Mouse (Mus musculus): Measurements from ENCODE around the gene Tpte. TPM values are rescaled to one million over a fixed set of nuclear protein-coding genes. Genes with fewer than 3 reads are reported as not detected.

Gene Tpte
- polyA plus RNA-seq, 1 experiment from 2014 or later = not detected

DNA sequence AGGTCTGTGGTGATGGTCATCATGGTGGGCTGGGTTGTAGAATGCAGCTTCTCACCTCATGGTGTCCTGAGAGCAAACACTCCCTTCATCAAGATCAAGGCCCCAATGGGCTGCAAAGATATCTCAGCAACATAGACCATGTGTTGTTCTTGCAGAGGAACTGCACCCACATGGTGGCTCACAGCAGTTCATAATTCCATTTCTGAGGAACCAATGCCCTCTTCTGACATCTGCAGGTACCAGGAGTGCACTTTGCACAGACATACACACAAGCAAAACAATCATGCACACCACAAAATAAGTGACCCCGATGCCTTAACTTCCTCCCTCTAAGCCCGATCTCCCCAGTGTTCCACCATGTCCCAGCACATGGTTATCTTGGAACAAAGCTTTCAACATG, 120.0 kb downstream of the Tpte start:
- Histone ChIP-seq H3K4me1 (replicated peaks) (no peaks in the 10 kb centered on the region; the same call in 1 of the 2 replicates), H3K27me3 (no peaks in the 10 kb centered on the region), H3K36me3 (no peaks in the 10 kb centered on the region), H3K4me2 (no peak overlapping the region), H3K9me3 (no peaks in the 10 kb centered on the region), H3K4me3 (no peak overlapping the region), H3K9ac (no peak overlapping the region), H3K27ac (replicated peaks) (no peak overlapping the region)
- 90% methylated on average over 2 of the region's 2 CpGs for WGBS
- ATAC-seq (ENCODE audit: low FRiP score, low read depth) = no peak

GRCm38 (mm10) chr8:22405733-22406132, 122.5 kb downstream of the Tpte start:
- Histone ChIP-seq H3K27ac (replicated peaks) (no peak overlapping the region), H3K9ac (no peak overlapping the region), H3K9me3 (no peaks in the 10 kb centered on the region), H3K27me3 (no peaks in the 10 kb centered on the region), H3K4me1 (replicated peaks) (peaks cover 3% of the 10 kb centered on the region; the same call in 1 of the 2 replicates), H3K4me2 (no peak overlapping the region), H3K36me3 (no peaks in the 10 kb centered on the region), H3K4me3 (no peak overlapping the region)
- ATAC-seq (ENCODE audit: low FRiP score, low read depth) = no peak
- 76% methylated on average over 6 of the region's 6 CpGs for WGBS

DNA sequence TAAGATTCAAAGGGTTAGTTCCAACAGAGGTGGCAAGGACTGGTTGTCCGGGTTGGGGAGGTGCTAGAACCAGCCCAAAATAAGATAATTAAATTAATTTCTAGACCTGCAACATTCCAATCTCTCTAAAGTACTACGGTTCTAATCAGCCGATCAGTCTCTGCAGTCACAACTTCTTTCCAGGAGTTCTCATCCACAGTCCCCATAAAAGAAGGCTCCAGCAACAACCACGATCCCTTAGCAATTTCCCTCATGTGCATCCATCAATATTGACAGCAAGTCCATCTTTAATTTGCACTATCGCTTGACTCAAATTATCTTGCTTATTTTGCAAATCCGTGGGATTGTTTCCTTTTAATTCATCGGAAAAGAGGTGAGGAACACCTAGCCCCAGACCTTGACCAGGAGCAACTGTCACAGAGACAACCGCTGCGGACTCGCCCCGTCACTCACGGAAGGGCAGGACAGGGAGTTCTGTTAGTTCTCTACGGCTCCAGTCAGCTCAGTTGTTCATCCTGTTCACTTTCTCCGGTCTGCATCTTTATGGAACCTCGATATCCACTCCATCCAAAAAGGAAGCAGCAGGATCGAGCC, 127.5 kb downstream of the Tpte start:
- peak overlapping the region; percentile 85 for H3K27ac ChIP-seq (replicated peaks)
- H3K9me3 ChIP-seq = no peaks in the 10 kb centered on the region
- H3K4me2 ChIP-seq = peak overlapping the region; percentile 78
- 17% methylated on average over 16 of the region's 16 CpGs for WGBS
- H3K9ac ChIP-seq = peak overlapping the region; percentile 64
- H3K4me1 ChIP-seq (replicated peaks) = peaks cover 24% of the 10 kb centered on the region
- peak overlapping the region; percentile 71 for H3K4me3 ChIP-seq
- H3K36me3 ChIP-seq = peaks cover 3% of the 10 kb centered on the region
- peak; percentile 50 for ATAC-seq (ENCODE audit: low FRiP score, low read depth)
- no peaks in the 10 kb centered on the region for H3K27me3 ChIP-seq

GRCm38 (mm10) chr8:22411282-22411702, 128.1 kb downstream of the Tpte start, which contains the start of gene Mrps31:
Mrps31 (plus strand) TSS chr8:22411361.
- Histone ChIP-seq H3K27me3 (no peaks in the 10 kb centered on the region), H3K4me3 (peak within 1 kb of the TSS; percentile 71), H3K9ac (peak within 1 kb of the TSS; percentile 78), H3K4me1 (replicated peaks) (peaks cover 24% of the 10 kb centered on the region), H3K27ac (replicated peaks) (peak within 1 kb of the TSS; percentile 85), H3K4me2 (peak within 1 kb of the TSS; percentile 78), H3K9me3 (no peaks in the 10 kb centered on the region), H3K36me3 (peaks cover 8% of the 10 kb centered on the region)
- ATAC-seq (ENCODE audit: low FRiP score, low read depth) = peak; percentile 97
- WGBS = under 1% methylated on average over 25 of the region's 25 CpGs

DNA sequence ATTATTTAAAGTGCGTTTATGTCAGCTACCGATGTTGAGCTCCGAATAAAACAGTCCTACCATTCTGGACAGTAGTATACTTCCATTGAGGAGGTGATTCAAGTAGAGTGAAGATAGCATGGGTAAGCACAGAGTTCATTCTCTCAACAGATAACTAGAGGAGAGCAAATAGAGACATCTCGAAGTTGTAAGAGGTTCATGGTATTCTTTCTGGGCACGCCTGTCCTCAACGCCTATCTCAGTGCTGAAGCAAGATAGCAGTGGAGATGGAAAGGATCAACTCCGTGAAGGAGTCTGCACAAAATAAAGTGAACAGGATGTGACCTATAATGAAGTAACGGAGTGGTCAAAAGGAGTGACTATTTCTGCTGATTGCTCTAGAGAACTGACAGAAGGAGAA, 128.7 kb downstream of the Tpte start:
- peaks cover 10% of the 10 kb centered on the region for H3K36me3 ChIP-seq
- peak overlapping the region; percentile 78 for H3K4me2 ChIP-seq
- peak overlapping the region; percentile 85; the same call in 1 of the 2 replicates for H3K27ac ChIP-seq (replicated peaks)
- H3K9ac ChIP-seq = peak overlapping the region; percentile 78
- H3K4me3 ChIP-seq = peak overlapping the region; percentile 71
- WGBS = 26% methylated on average over 8 of the region's 8 CpGs
- ATAC-seq (ENCODE audit: low FRiP score, low read depth) = no peak
- H3K27me3 ChIP-seq = no peaks in the 10 kb centered on the region
- H3K9me3 ChIP-seq = no peaks in the 10 kb centered on the region
- H3K4me1 ChIP-seq (replicated peaks) = peaks cover 24% of the 10 kb centered on the region

Other genes with a start within 250 kb of the Tpte start
- 1.8 and 2.0 TPM in 2 replicates for gene Atp7b, start 223.1 kb upstream of the Tpte start, polyA plus RNA-seq (2015; fragmentation: Nextera tagmentation; extraction: Ambion mirVana)
- 37.9 and 40.9 TPM in 2 replicates for gene Alg11, start 222.7 kb upstream of the Tpte start, polyA plus RNA-seq (2015; fragmentation: Nextera tagmentation; extraction: Ambion mirVana)
- 1.2 and 1.6 TPM in 2 replicates for gene Nek5, start 158.4 kb upstream of the Tpte start, polyA plus RNA-seq (2015; fragmentation: Nextera tagmentation; extraction: Ambion mirVana)
- gene Nek3, start 117.0 kb upstream of the Tpte start, polyA plus RNA-seq (2015; fragmentation: Nextera tagmentation; extraction: Ambion mirVana) = 7.6 and 8.4 TPM in 2 replicates
- gene Ckap2, start 97.6 kb upstream of the Tpte start, polyA plus RNA-seq (2015; fragmentation: Nextera tagmentation; extraction: Ambion mirVana) = 15.1 and 16.3 TPM in 2 replicates
- 41.2 and 42.5 TPM in 2 replicates for gene Vps36, start 90.6 kb upstream of the Tpte start, polyA plus RNA-seq (2015; fragmentation: Nextera tagmentation; extraction: Ambion mirVana)
- 8.1 TPM in 2 replicates for gene Thsd1, start 56.1 kb upstream of the Tpte start, polyA plus RNA-seq (2015; fragmentation: Nextera tagmentation; extraction: Ambion mirVana)
- gene Slc25a15, start 115.2 kb downstream of the Tpte start, polyA plus RNA-seq (2015; fragmentation: Nextera tagmentation; extraction: Ambion mirVana) = 8.2 TPM in 2 replicates
- gene Mrps31, start 127.9 kb downstream of the Tpte start, polyA plus RNA-seq (2015; fragmentation: Nextera tagmentation; extraction: Ambion mirVana) = 32.1 and 33.3 TPM in 2 replicates

Measured in hindbrain, embryonic 15.5 days (tissue).